Mouse (Mus musculus) midbrain, postnatal 0 days (tissue): ENCODE measurements around the gene Actn3. TPM values are rescaled to one million over a fixed set of nuclear protein-coding genes. Genes with fewer than 3 reads are reported as not detected.

ENCODE experiments used
- ATAC-seq: fragments of 200-750 bp; cut with Nextera tagmentation; 2 replicates; pipeline ENCODE4 v1.8.0; 2017; ENCODE audit warnings: moderate number of reproducible peaks, mild to moderate bottlenecking, moderate TSS enrichment, moderate library complexity; ENCODE audit not compliant: low FRiP score
- DNase-seq: peaks from one replicate; pipeline ENCODE4 v3.0.0-alpha.2; 2015; ENCODE audit warnings: low spot score
- H3K27ac ChIP-seq: fragments of 300-500 bp; sonication (generic); 2 replicates; pipeline ENCODE4 v1.5.1; 2014; ENCODE audit warnings: low read depth, mild to moderate bottlenecking, low read length, mixed read lengths
- H3K27me3 ChIP-seq: fragments of 300-500 bp; sonication (generic); 2 replicates; pipeline ENCODE4 v1.6.1; 2014; ENCODE audit warnings: low read length, control low read depth, mixed read lengths; ENCODE audit not compliant: insufficient read depth
- H3K36me3 ChIP-seq: fragments of 300-500 bp; sonication (generic); 2 replicates; pipeline ENCODE4 v1.6.1; 2014; ENCODE audit warnings: low read length, control low read depth, mixed read lengths; ENCODE audit not compliant: insufficient read depth
- H3K4me1 ChIP-seq: fragments of 300-500 bp; sonication (generic); 2 replicates; pipeline ENCODE4 v1.6.1; 2014; ENCODE audit warnings: mild to moderate bottlenecking, control low read depth, antibody characterized with exemption, low read length, mixed read lengths; ENCODE audit not compliant: insufficient read depth
- H3K4me2 ChIP-seq: fragments of 300-500 bp; sonication (generic); 2 replicates; pipeline ENCODE4 v1.6.1; 2014; ENCODE audit warnings: low read depth, mild to moderate bottlenecking, low read length, mixed read lengths; ENCODE audit not compliant: poor library complexity, severe bottlenecking
- H3K4me3 ChIP-seq: fragments of 300-500 bp; sonication (generic); 2 replicates; pipeline ENCODE4 v1.5.1; 2014; ENCODE audit warnings: low read depth, mild to moderate bottlenecking, low read length, moderate library complexity
- H3K9ac ChIP-seq: fragments of 300-500 bp; sonication (generic); replicated peaks from 2 replicates; pipeline ENCODE4 v1.6.1; 2014; ENCODE audit warnings: mild to moderate bottlenecking, low read length, moderate library complexity, mixed read lengths; ENCODE audit not compliant: poor library complexity, severe bottlenecking
- H3K9me3 ChIP-seq: fragments of 300-500 bp; sonication (generic); 2 replicates; pipeline ENCODE4 v1.6.1; 2016; ENCODE audit warnings: low read length, control low read depth
- CTCF ChIP-seq: IDR thresholded peaks from 2 replicates; pipeline ENCODE4 v1.5.1; 2016; ENCODE audit warnings: antibody characterized with exemption, mild to moderate bottlenecking
- WGBS: fragments of 180-500 bp; shearing (Covaris S2); extraction: QIAGEN DNeasy Blood & Tissue Kit; methylation state at CpG from one replicate; pipeline ENCODE4 v1.1.7; 2014; 5-methylcytosine and 5-hydroxymethylcytosine counted together
- polyA plus RNA-seq: library from polyadenylated mRNA; unstranded; fragments of >200 nt; fragmentation: Nextera tagmentation; extraction: Ambion mirVana; gene quantifications from 2 replicates; pipeline ENCODE4 v1.2.1, GENCODE M21; 2015
- total RNA-seq: library from RNA; depleted of rRNA; stranded (reverse); fragments of >200 nt; gene quantifications from 2 replicates; pipeline ENCODE4 v1.2.3, GENCODE M21; 2014

Gene Actn3
- total and polyA plus RNA-seq, 2 experiments from 2014 or later: 4.4 to 5.3 TPM

- no peak for ATAC-seq
- peak; percentile 35 for DNase-seq
Observed at GRCm38 (mm10) chr19:4865147-4865546, 12.6 kb downstream of the Actn3 start.

GRCm38 (mm10) chr19:4863048-4863447 is 14.7 kb downstream of the Actn3 start:
- no peaks in the 10 kb centered on the region for H3K9me3 ChIP-seq
- H3K9ac ChIP-seq: no peak overlapping the region
- TF ChIP-seq CTCF: no peak
- peaks cover 28% of the 10 kb centered on the region for H3K36me3 ChIP-seq
- 65% methylated on average over 6 of the region's 6 CpGs for WGBS
- H3K27ac ChIP-seq: no peak overlapping the region
- H3K27me3 ChIP-seq: no peaks in the 10 kb centered on the region
- DNase-seq (peak; percentile 32), ATAC-seq (no peak)
- no peak overlapping the region for H3K4me3 ChIP-seq
- no peaks in the 10 kb centered on the region for H3K4me1 ChIP-seq
- no peak overlapping the region for H3K4me2 ChIP-seq

More at GRCm38 (mm10) chr19:4865147-4865546, 12.6 kb downstream of the Actn3 start:
- WGBS: 5% methylated on average over 17 of the region's 17 CpGs
- no peaks in the 10 kb centered on the region for H3K27me3 ChIP-seq
- TF ChIP-seq CTCF: no peak
- H3K9me3 ChIP-seq: no peaks in the 10 kb centered on the region
- no peak overlapping the region for H3K27ac ChIP-seq
- H3K4me3 ChIP-seq: no peak overlapping the region
- peaks cover 8% of the 10 kb centered on the region for H3K36me3 ChIP-seq
- no peaks in the 10 kb centered on the region for H3K4me1 ChIP-seq
- H3K9ac ChIP-seq: 0 out of 2 replicates have a peak overlapping the region, but pooled peaks have one; percentile 33
- no peak overlapping the region; the same call in 1 of the 2 replicates for H3K4me2 ChIP-seq

GRCm38 (mm10) chr19:4859081-4859480 is 18.6 kb downstream of the Actn3 start:
- 76% methylated on average over 6 of the region's 6 CpGs for WGBS
- H3K36me3 ChIP-seq: peaks cover 34% of the 10 kb centered on the region
- no peaks in the 10 kb centered on the region for H3K27me3 ChIP-seq
- H3K4me2 ChIP-seq: no peak overlapping the region
- DNase-seq: no peak
- H3K9me3 ChIP-seq: no peaks in the 10 kb centered on the region
- ATAC-seq: no peak
- TF ChIP-seq CTCF: no peak
- H3K27ac ChIP-seq: no peak overlapping the region
- 0 out of 2 replicates have a peak, but pooled peaks cover 8% of the 10 kb centered on the region for H3K4me1 ChIP-seq
- H3K9ac ChIP-seq: no peak overlapping the region
- no peak overlapping the region for H3K4me3 ChIP-seq

GRCm38 (mm10) chr19:4855951-4856350 is 21.8 kb downstream of the Actn3 start:
- Histone ChIP-seq H3K4me1 (0 out of 2 replicates have a peak, but pooled peaks cover 8% of the 10 kb centered on the region), H3K9ac (peak overlapping the region; percentile 68; the same call in 1 of the 2 replicates), H3K36me3 (peaks cover 34% of the 10 kb centered on the region), H3K27ac (no peak overlapping the region), H3K4me2 (peak overlapping the region; percentile 80), H3K9me3 (no peaks in the 10 kb centered on the region), H3K4me3 (peak overlapping the region; percentile 58; the same call in 1 of the 2 replicates), H3K27me3 (no peaks in the 10 kb centered on the region)
- TF ChIP-seq CTCF: no peak
- WGBS: 54% methylated on average over 4 of the region's 4 CpGs
- no peak for ATAC-seq
- DNase-seq: no peak

- H3K4me2 ChIP-seq: peak overlapping the region; percentile 80
- H3K9ac ChIP-seq: peak overlapping the region; percentile 68
- ATAC-seq (no peak; the same call in none of the 2 replicates), DNase-seq (no peak)
- peak overlapping the region; percentile 58 for H3K4me3 ChIP-seq
- H3K36me3 ChIP-seq: peaks cover 29% of the 10 kb centered on the region
- TF ChIP-seq CTCF: no peak
- H3K27me3 ChIP-seq: no peaks in the 10 kb centered on the region
- H3K4me1 ChIP-seq: 0 out of 2 replicates have a peak, but pooled peaks cover 8% of the 10 kb centered on the region
- no peak overlapping the region for H3K27ac ChIP-seq
- H3K9me3 ChIP-seq: no peaks in the 10 kb centered on the region
- WGBS: under 1% methylated on average over 14 of the region's 14 CpGs
Observed at GRCm38 (mm10) chr19:4855470-4855820, 22.3 kb downstream of the Actn3 start.

- Histone ChIP-seq H3K4me3 (peak within 1 kb of the TSS; percentile 58), H3K27ac (no peak within 1 kb of the TSS), H3K9me3 (no peaks in the 10 kb centered on the region), H3K27me3 (no peaks in the 10 kb centered on the region), H3K4me1 (0 out of 2 replicates have a peak, but pooled peaks cover 8% of the 10 kb centered on the region), H3K9ac (peak within 1 kb of the TSS; percentile 68), H3K36me3 (peaks cover 22% of the 10 kb centered on the region), H3K4me2 (peak within 1 kb of the TSS; percentile 80)
- ATAC-seq (peak; percentile 86), DNase-seq (peak; percentile 92)
- TF ChIP-seq CTCF: peak; percentile 30; the same call in 1 of the 2 replicates
- WGBS: 3% methylated on average over 44 of the region's 45 CpGs
Observed at GRCm38 (mm10) chr19:4854552-4855469, 22.9 kb downstream of the Actn3 start, which contains the start of gene Ctsf. TSS of gene Ctsf (plus strand) at chr19:4855130.
